Mouse (Mus musculus): Measurements from ENCODE around the gene Bcam.

- no peak for TF ChIP-seq CTCF (IDR thresholded peaks at IDR 0.05; ENCODE audit: low read depth, low read length)
- TF ChIP-seq POLR2A (IDR thresholded peaks at IDR 0.05; ENCODE audit: extremely low read depth, insufficient read depth, low read length), result no peak
These were observed 35.6 kb upstream of the Bcam start for GRCm38 (mm10) chr7:19806356-19806969.
